Mouse (Mus musculus) megakaryocyte, embryonic 14.5 days (primary cell): Measurements from ENCODE around the gene Smyd1.

Source experiments
- FLI1 ChIP-seq: IDR thresholded peaks from 2 replicates; pipeline ENCODE4 v1.6.1; 2012; ENCODE audit warnings: low read length, inconsistent platforms, mixed read lengths
- GATA1 ChIP-seq: IDR thresholded peaks from 3 replicates; pipeline ENCODE4 v1.6.1; 2012; ENCODE audit warnings: mixed read lengths, low read length, inconsistent platforms, borderline replicate concordance

DNA sequence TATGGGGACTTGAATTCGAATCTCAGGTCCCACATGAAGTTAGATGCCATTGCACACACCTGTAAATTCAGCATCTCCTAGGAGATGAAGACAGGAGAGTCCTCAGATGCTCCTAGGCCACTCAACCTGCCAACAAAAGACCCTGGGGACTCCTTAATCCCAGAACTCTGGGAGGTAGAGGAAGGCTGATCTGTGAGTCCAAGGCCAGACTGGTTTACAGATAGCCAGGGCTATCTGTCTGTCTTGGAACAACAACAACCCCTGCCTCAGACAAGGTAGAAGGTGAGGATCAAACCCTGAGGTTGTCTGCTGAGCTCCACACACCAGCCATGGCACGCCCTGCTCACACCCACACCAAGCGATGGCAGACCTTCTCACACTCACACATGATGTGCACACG lies 62.9 kb downstream of the Smyd1 start:
- TF ChIP-seq GATA1 (no peak), FLI1 (no peak)
